Mouse (Mus musculus) testis, adult 10 weeks (tissue): Measurements from ENCODE around the gene Gm30302. TPM values are rescaled to one million over a fixed set of nuclear protein-coding genes. Genes with fewer than 3 reads are reported as not detected.

Experiments used
- polyA plus RNA-seq: library from polyadenylated mRNA; stranded (reverse); fragments of 350-450 nt; fragmentation: Illumina TruSeq; extraction: RNeasy Lipid Tissue Mini Kit (QIAGEN cat#74804); gene quantifications from one replicate; pipeline ENCODE4 v1.2.3, GENCODE M21; 2014; ENCODE audit warnings: low read depth, low replicate concordance

Gm30302 gene
- 47.0 TPM for polyA plus RNA-seq

GRCm38 (mm10) chr13:49798901-49799300 is at the start of gene Gm30302:
Gene Gm30302 (minus strand): TSS chr13:49799001.

Other genes with a start within 250 kb of the Gm30302 start
- gene Omd, start 216.5 kb downstream of the Gm30302 start, polyA plus RNA-seq, result 6.4 TPM
- gene Ogn, start 191.0 kb downstream of the Gm30302 start, polyA plus RNA-seq, result 47.0 TPM
- gene Cenpp, start 146.2 kb downstream of the Gm30302 start, polyA plus RNA-seq, result 122 TPM
- 448 TPM for gene Nol8, start 145.9 kb downstream of the Gm30302 start, polyA plus RNA-seq
- gene Iars, start 116.9 kb downstream of the Gm30302 start, polyA plus RNA-seq, result 23.0 TPM